Mouse (Mus musculus) layer of hippocampus, adult 2 months (tissue): ENCODE measurements at regions not wholly inside any gene's neighbourhood (a gene's known extent, or its start where the extent isn't known, plus 50 kb on each side); places are given as distances from the start of the nearest gene placed in this dataset.

Experiments used
- DNase-seq, 2 experiments: peaks; one replicate each; pipeline ENCODE4 v3.0.0; 2022; ENCODE audit warnings: low spot score in 2 of 2
- H3K27ac ChIP-seq: fragments of 200-600 bp; 2 replicates; pipeline ENCODE4 v1.8.1; 2022
- H3K4me3 ChIP-seq: fragments of 200-600 bp; 2 replicates; pipeline ENCODE4 v1.8.1; 2022; ENCODE audit warnings: mild to moderate bottlenecking
- CTCF ChIP-seq: fragments of 200-600 bp; conservative IDR thresholded peaks from 2 replicates; pipeline ENCODE4 v1.8.1; 2022; ENCODE audit warnings: antibody characterized with exemption, mild to moderate bottlenecking, moderate library complexity

DNA sequence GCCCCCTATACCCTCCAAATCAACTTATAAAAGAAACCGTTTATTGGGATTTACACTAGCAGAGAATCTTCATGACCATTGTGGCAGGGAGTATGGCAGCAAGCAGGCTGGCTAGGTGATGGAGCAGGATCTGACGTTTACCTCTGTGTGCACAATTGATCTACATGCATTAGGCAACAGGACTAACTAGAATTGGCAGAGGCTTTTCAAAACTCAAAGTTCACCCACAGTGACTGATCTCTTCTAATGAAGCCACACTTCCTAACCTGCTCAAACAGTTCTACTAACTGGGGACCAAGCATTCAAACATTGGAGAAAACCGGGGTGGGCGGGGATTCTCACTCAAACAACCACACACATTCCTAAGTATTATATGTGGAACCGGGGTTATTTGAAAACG, 1382.9 kb upstream of the Tenm2 start:
- no peak for DNase-seq
- no peak overlapping the region for H3K27ac ChIP-seq
- H3K4me3 ChIP-seq = no peak overlapping the region
- no peak for TF ChIP-seq CTCF

DNA sequence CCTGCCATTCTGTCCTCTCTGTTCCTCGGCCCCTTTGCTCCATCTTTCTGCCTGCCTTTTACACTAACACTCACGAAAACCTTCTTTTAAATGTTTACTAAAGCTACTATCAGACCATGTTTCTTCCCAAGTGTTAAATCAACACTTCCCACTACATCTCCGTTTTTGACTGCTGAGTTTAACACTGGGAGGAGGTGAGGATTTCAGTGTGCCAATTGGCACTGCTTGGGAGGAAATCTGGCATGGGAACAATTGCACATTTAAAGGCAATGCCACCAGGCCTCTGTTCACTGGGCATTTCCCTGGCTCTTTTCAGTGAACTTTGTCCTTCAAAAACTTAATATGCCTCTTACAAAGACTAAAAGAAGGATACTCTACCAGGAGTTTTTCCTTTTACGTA, 1365.2 kb upstream of the Tenm2 start:
- DNase-seq = peak; percentile 54 to 55
- Histone ChIP-seq H3K4me3 (peak overlapping the region; percentile 33; the same call in 1 of the 2 replicates), H3K27ac (no peak overlapping the region)
- TF ChIP-seq CTCF = no peak

DNA sequence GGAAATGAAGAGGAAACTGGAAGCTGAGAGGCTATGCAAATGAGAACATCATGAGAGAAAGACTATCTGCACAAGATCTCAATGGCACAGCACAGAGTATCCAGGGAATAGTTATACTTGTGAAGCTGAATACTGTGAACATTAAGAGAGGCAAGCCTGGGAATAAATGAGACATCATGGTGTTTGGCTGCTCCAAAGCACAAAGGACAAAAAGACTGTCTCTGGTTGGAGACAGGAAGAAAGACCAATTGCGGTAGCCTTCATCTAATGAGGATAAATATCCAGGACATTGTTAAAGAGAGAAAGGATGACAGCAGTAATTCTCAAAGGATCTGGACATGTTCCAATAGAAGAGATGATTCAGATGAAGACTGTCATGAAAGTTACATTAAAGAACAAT, 1332.8 kb upstream of the Tenm2 start:
- Histone ChIP-seq H3K27ac (no peak overlapping the region), H3K4me3 (no peak overlapping the region)
- TF ChIP-seq CTCF = no peak
- DNase-seq = no peak

DNA sequence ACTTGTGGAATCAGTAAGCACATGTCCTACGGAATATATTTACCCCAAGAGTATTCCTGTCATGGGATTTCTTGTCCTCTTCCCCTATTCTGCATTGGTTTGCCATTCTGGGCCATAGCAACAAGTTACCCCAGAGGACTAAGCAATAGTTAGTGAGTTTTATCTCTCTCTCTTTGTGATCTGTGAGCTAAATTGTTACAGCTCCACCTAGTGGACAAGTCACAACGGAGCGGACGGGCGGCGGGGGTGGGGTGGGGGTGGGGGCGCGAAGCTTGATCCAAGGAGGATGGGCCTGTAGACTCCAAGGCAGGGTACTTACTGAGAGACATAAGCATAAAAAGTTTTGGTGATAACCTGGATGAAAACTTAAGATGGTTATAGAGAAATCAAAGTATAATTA, 1308.1 kb upstream of the Tenm2 start:
- peak; percentile 71 for TF ChIP-seq CTCF
- no peak overlapping the region for H3K27ac ChIP-seq
- peak in 1 of 2 experiments; percentile 27 for DNase-seq
- no peak overlapping the region for H3K4me3 ChIP-seq

DNA sequence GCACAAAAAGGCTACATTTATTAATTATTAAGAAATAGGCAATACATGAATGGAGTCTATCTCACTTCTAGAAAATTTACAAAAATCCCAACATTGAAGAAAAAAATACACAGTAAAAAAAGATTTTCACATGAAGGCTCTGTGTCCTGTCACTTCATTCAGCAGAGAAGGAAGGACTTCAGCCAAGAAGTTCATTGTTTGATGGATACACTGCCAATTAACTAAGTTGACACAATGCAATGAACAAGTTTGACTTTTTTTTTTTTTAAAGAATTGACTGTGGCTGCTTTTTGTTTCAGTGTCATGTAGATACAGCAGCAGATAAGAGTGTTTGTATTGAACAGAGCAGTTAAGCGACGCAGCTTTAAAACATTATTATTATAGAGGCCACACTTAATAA, 1304.3 kb upstream of the Tenm2 start:
- DNase-seq = no peak
- no peak for TF ChIP-seq CTCF
- no peak overlapping the region for H3K4me3 ChIP-seq

DNA sequence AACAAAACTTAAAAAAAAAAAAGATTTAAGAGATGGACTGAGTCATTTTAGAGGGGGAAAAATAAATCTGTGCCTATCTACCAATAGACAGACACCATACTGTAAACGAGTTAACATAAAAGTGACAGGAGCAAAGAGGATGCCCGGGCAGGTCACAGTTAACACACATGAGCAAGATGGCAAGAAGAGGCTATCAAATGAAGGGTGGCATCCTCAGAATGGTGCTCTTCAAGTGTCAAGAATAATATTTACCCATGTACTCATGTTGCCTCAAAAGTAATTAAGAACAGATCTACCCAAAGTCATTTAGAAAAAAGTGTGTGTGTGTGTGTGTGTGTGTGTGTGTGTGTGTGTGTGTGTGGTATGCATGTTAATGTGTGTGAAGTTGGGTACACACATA, 1296.5 kb upstream of the Tenm2 start:
- H3K27ac ChIP-seq = no peak overlapping the region
- no peak for TF ChIP-seq CTCF
- no peak overlapping the region for H3K4me3 ChIP-seq
- no peak for DNase-seq

More for the DNA sequence above, 1304.3 kb upstream of the Tenm2 start:
- no peak overlapping the region for H3K27ac ChIP-seq

DNA sequence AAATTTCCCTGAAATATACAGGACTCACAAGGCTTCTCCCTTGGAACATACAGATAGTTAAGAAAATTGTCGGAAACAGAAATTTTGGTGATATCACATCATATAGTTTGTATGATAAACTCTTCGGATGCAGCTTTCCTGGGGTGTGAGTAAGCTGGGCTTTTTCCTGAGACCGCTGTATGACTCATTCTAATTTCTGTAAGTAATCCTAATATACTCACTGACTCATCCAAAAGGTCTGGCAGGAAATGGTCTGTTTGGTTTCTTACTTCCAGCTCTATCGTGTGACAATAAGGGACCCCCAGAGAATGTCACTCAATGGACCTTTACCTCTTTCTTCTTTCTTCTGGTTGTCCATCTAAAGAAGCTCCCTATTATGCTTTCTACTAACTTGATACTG, 1273.9 kb upstream of the Tenm2 start:
- DNase-seq = no peak
- no peak for TF ChIP-seq CTCF
- Histone ChIP-seq H3K27ac (no peak overlapping the region), H3K4me3 (no peak overlapping the region)

DNA sequence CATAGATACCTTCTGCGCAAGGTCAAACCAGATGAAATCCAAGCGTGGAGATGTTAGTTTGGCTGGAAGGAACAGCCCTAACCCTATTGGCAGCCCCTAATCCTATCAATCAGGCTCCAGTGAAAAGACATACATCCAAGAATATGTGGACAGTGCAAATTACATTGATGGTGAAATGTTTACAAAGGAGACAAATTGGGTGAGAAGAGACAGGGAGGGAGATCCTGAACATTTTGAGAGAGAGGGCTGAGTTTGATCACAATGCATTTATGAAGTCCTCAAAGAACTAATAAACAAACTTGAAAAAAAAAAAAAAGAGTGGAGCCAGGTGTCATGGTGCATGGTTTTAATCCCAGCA, 1228.5 kb upstream of the Tenm2 start:
- Histone ChIP-seq H3K27ac (no peak overlapping the region), H3K4me3 (no peak overlapping the region)
- no peak for DNase-seq
- no peak for TF ChIP-seq CTCF

DNA sequence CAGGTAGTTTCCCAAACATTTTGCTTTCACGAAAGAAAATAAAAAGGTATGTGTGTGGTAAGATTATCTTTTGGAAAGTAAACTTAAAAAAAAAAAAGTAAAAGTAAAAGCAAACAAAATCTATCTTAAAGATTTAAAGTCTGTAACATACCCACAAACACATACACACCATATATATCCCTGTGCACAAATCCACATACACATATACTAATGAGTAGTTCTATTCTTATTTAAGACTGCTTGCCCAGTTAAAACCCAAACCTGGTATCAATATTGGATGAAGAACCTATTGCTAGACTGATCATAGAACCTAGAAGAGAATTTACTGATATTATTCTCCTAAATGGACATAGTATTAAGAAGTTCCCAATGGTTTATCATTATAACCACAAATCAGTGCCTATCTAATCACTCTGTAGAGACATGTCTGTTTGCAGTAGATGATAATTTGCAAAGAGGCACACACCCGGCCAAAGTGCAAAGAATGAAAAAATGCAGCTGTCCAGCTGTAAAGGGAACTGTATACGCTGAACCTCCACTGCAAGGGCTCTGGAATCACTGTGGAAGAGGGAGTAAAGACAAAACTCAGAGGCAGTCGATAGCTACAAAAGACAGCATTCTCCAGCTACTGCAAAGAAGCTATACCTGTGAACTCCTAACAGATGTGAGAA, 1227.9 kb upstream of the Tenm2 start:
- Histone ChIP-seq H3K27ac (no peak overlapping the region), H3K4me3 (no peak overlapping the region)
- no peak for DNase-seq
- TF ChIP-seq CTCF = no peak

DNA sequence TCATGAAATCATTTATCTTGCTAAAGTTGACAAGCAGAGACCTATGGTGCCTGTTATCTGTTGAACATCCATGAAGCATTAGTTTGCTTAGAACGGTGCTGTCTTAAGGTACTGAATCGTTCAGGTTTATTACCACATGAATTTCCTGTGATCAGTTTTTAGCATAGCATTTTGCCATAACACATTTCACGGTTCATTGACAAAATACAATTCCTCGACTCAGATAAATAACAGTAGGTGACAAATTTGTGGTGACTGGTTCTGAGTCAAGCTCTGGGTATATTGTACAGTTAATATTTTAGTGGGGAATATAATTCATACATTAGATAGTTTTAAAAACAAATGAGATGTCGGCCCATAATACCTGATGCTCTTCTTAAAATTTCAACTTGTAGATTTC, 1207.5 kb upstream of the Tenm2 start:
- no peak for DNase-seq
- no peak for TF ChIP-seq CTCF

DNA sequence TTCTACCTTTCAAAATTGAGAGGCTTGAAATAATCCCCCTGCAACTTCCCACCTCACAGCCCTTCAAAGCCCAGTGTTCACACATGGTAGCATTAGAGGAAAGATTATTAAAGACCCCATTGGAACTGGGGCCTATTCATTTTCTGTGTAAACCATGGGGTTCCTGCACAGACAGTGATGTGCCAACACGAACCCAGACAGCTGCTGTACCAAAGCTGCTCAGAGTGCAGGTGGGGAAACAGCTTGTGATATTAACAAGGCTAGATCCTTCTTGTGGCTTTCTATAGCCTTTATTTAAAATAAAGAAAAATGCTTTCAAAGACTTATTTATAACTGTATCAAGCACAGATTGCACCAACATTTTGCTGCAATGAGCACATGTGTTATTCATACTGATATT, 1174.5 kb upstream of the Tenm2 start:
- peak; percentile 34 to 36 for DNase-seq
- TF ChIP-seq CTCF = no peak
- H3K4me3 ChIP-seq = no peak overlapping the region
- no peak overlapping the region for H3K27ac ChIP-seq

More for the DNA sequence above, 1207.5 kb upstream of the Tenm2 start:
- Histone ChIP-seq H3K27ac (no peak overlapping the region), H3K4me3 (no peak overlapping the region)

DNA sequence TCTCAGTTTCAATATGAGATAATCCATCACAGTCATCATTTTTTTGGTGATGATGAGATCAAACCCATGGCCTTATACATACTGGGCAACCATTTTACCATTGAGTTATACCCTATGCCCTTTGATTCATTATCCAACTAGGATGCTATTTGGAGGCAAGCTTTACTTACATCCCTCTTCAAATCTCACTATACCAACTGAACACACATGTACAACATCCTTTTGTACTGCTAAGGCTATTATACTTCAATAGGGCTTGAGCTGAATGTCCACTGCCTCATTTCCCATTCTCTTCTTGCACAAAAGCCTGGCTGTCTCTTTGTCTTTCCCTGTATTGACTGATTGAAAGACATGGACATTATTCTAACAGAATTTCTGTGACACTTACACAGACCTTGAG, 1162.0 kb upstream of the Tenm2 start:
- TF ChIP-seq CTCF = no peak
- Histone ChIP-seq H3K4me3 (no peak overlapping the region), H3K27ac (no peak overlapping the region)
- DNase-seq = no peak

DNA sequence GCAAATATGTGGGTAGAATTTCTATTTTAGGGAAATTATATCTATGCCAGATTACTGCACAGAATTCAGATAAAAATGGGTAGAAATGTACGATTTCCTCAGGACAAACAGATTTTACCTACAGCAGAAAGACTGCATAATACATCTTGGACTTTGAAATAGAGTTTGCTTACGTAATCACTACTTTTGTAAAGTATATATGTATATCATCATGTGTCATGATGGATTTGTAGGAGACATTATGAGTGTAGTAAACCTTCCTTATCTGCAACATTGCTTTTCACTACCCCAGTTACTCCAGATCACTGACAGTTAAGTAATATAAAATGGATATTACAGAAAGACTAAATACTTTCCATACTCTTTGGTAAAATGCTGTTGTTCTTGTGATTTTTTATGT, 1151.2 kb upstream of the Tenm2 start:
- DNase-seq = no peak
- no peak overlapping the region for H3K4me3 ChIP-seq
- H3K27ac ChIP-seq = no peak overlapping the region
- no peak for TF ChIP-seq CTCF

DNA sequence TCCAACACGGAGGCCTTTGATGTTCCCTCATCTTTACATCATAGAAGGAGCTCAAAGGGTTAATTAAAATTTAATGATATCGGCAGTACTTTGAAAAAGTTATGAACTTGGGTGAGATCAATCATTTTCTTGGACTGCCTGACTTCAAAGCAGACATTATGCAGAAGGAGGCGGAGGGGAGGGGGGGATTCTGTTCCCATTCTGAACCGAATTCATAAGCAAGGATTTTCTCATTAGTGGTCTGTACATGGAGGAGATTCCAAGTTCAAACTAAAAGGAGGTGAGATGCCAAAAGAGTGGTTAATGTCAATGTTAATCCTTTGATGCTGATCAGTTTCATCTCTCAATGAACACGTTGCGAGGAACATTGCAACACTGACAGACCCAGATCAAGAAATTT, 1110.7 kb upstream of the Tenm2 start:
- TF ChIP-seq CTCF = no peak
- Histone ChIP-seq H3K4me3 (no peak overlapping the region), H3K27ac (no peak overlapping the region)
- DNase-seq = no peak

DNA sequence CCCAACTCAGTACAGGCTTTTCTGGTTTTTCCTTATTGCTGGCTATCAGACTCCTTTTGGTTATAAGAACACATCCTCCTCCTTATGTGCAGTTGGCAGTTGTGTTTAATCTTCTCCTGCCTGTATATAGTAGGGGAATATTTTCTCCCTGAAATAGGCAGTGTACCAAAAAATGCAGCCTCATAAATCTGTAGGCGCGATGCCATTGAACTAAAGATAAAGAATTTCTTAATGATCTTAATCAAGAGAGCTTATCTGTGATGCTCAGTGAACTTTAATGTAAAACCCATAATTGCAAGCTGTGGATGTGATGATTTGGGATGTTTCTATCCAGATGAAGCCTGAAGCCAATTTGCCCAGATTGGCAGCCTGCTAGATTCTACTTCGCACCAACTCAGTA, 1099.6 kb upstream of the Tenm2 start:
- Histone ChIP-seq H3K4me3 (no peak overlapping the region), H3K27ac (no peak overlapping the region)
- no peak for TF ChIP-seq CTCF
- DNase-seq = no peak
